Mouse (Mus musculus) midbrain, embryonic 11.5 days (tissue): ENCODE measurements at regions not wholly inside any gene's neighbourhood (a gene's known extent, or its start where the extent isn't known, plus 50 kb on each side); places are given as distances from the start of the nearest gene placed in this dataset.

Experiments used
- ATAC-seq: fragments of 200-750 bp; cut with Nextera tagmentation; 2 replicates; pipeline ENCODE4 v1.8.0; 2017; ENCODE audit warnings: moderate TSS enrichment, moderate library complexity; ENCODE audit not compliant: low FRiP score
- DNase-seq: peaks from one replicate; pipeline ENCODE4 v3.0.0; 2015; ENCODE audit warnings: low spot score; ENCODE audit errors: missing footprints
- H3K27ac ChIP-seq: fragments of 300-500 bp; sonication (generic); 2 replicates; pipeline ENCODE4 v1.5.1; 2014; ENCODE audit warnings: low read depth, low read length
- H3K27me3 ChIP-seq: fragments of 300-500 bp; sonication (generic); 2 replicates; pipeline ENCODE4 v1.6.1; 2014; ENCODE audit warnings: mild to moderate bottlenecking, low read length, moderate library complexity, mixed read lengths; ENCODE audit not compliant: control insufficient read depth, insufficient read depth
- H3K36me3 ChIP-seq: fragments of 300-500 bp; sonication (generic); 2 replicates; pipeline ENCODE4 v1.6.1; 2014; ENCODE audit warnings: mild to moderate bottlenecking, low read length, moderate library complexity, mixed read lengths; ENCODE audit not compliant: control insufficient read depth, insufficient read depth
- H3K4me1 ChIP-seq: fragments of 300-500 bp; sonication (generic); 2 replicates; pipeline ENCODE4 v1.6.1; 2014; ENCODE audit warnings: low read length; ENCODE audit not compliant: control insufficient read depth, insufficient read depth
- H3K4me2 ChIP-seq: fragments of 300-500 bp; sonication (generic); 2 replicates; pipeline ENCODE4 v1.6.1; 2014; ENCODE audit warnings: mild to moderate bottlenecking, moderate library complexity
- H3K4me3 ChIP-seq: fragments of 300-500 bp; sonication (generic); 2 replicates; pipeline ENCODE4 v1.5.1; 2014; ENCODE audit warnings: low read depth, low read length
- H3K9ac ChIP-seq: fragments of 300-500 bp; sonication (generic); 2 replicates; pipeline ENCODE4 v1.6.1; 2014; ENCODE audit warnings: low read length
- H3K9me3 ChIP-seq: fragments of 300-500 bp; sonication (generic); 2 replicates; pipeline ENCODE4 v1.6.1; 2016; ENCODE audit warnings: low read length; ENCODE audit not compliant: control insufficient read depth
- WGBS: fragments of 180-500 bp; shearing (Covaris S2); extraction: QIAGEN DNeasy Blood & Tissue Kit; methylation state at CpG from one replicate; pipeline ENCODE4 v1.1.7; 2014; 5-methylcytosine and 5-hydroxymethylcytosine counted together

- H3K27me3 ChIP-seq, result no peaks in the 10 kb centered on the region
- H3K9ac ChIP-seq, result no peak overlapping the region
- WGBS, result 26% methylated on average over 5 of the region's 5 CpGs
These were observed 122.5 kb upstream of the Tank start for GRCm38 (mm10) chr2:61455902-61456301.

GRCm38 (mm10) chr2:61454729-61455128 lies 123.7 kb upstream of the Tank start:
- Histone ChIP-seq H3K36me3 (no peaks in the 10 kb centered on the region), H3K9ac (no peak overlapping the region), H3K4me3 (no peak overlapping the region), H3K27me3 (no peaks in the 10 kb centered on the region), H3K9me3 (no peaks in the 10 kb centered on the region), H3K4me1 (peaks cover 6% of the 10 kb centered on the region; the same call in 1 of the 2 replicates), H3K27ac (no peak overlapping the region), H3K4me2 (no peak overlapping the region)
- no peak for DNase-seq
- WGBS, result 35% methylated on average over 9 of the region's 9 CpGs
- peak; percentile 38; the same call in 1 of the 2 replicates for ATAC-seq

More at GRCm38 (mm10) chr2:61455902-61456301, 122.5 kb upstream of the Tank start:
- ATAC-seq, result 0 out of 2 replicates have a peak, but pooled peaks have one; percentile 2
- no peak overlapping the region for H3K27ac ChIP-seq
- no peak overlapping the region for H3K4me3 ChIP-seq
- H3K4me1 ChIP-seq, result peaks cover 6% of the 10 kb centered on the region; the same call in 1 of the 2 replicates
- DNase-seq, result peak; percentile 92
- no peak overlapping the region for H3K4me2 ChIP-seq
- H3K36me3 ChIP-seq, result no peaks in the 10 kb centered on the region
- H3K9me3 ChIP-seq, result no peaks in the 10 kb centered on the region

- no peak overlapping the region for H3K9ac ChIP-seq
- WGBS, result 10% methylated on average over 12 of the region's 12 CpGs
- DNase-seq (peak; percentile 99), ATAC-seq (peak; percentile 71)
- no peaks in the 10 kb centered on the region for H3K36me3 ChIP-seq
- peak overlapping the region; percentile 46 for H3K4me2 ChIP-seq
- H3K4me1 ChIP-seq, result peaks cover 6% of the 10 kb centered on the region; the same call in 1 of the 2 replicates
- no peak overlapping the region for H3K27ac ChIP-seq
- no peaks in the 10 kb centered on the region for H3K27me3 ChIP-seq
- H3K4me3 ChIP-seq, result peak overlapping the region; percentile 16; the same call in 1 of the 2 replicates
- no peaks in the 10 kb centered on the region for H3K9me3 ChIP-seq
These were observed 124.1 kb upstream of the Tank start for GRCm38 (mm10) chr2:61454311-61454728.

GRCm38 (mm10) chr2:61453490-61454281 lies 124.7 kb upstream of the Tank start:
- no peak overlapping the region for H3K9ac ChIP-seq
- no peaks in the 10 kb centered on the region for H3K27me3 ChIP-seq
- no peaks in the 10 kb centered on the region for H3K9me3 ChIP-seq
- ATAC-seq, result peak; percentile 47
- 60% methylated on average over 14 of the region's 14 CpGs for WGBS
- peak overlapping the region; percentile 46 for H3K4me2 ChIP-seq
- no peak overlapping the region for H3K27ac ChIP-seq
- no peak for DNase-seq
- peaks cover 6% of the 10 kb centered on the region; the same call in 1 of the 2 replicates for H3K4me1 ChIP-seq
- H3K4me3 ChIP-seq, result peak overlapping the region; percentile 16; the same call in 1 of the 2 replicates
- H3K36me3 ChIP-seq, result no peaks in the 10 kb centered on the region

GRCm38 (mm10) chr2:61452581-61452980 lies 125.8 kb upstream of the Tank start:
- no peak overlapping the region for H3K9ac ChIP-seq
- H3K27me3 ChIP-seq, result no peaks in the 10 kb centered on the region
- H3K9me3 ChIP-seq, result no peaks in the 10 kb centered on the region
- WGBS, result 91% methylated on average over 1 of the region's 1 CpGs
- H3K27ac ChIP-seq, result no peak overlapping the region
- no peaks in the 10 kb centered on the region for H3K36me3 ChIP-seq
- no peak overlapping the region for H3K4me3 ChIP-seq
- no peak for DNase-seq
- H3K4me2 ChIP-seq, result no peak overlapping the region
- peaks cover 6% of the 10 kb centered on the region; the same call in 1 of the 2 replicates for H3K4me1 ChIP-seq
- ATAC-seq, result no peak

GRCm38 (mm10) chr2:61450731-61451130 lies 127.7 kb upstream of the Tank start:
- no peak overlapping the region for H3K9ac ChIP-seq
- no peaks in the 10 kb centered on the region for H3K9me3 ChIP-seq
- no peak overlapping the region for H3K4me2 ChIP-seq
- H3K4me1 ChIP-seq, result peaks cover 6% of the 10 kb centered on the region; the same call in 1 of the 2 replicates
- no peak overlapping the region for H3K4me3 ChIP-seq
- DNase-seq, result no peak
- 86% methylated on average over 3 of the region's 3 CpGs for WGBS
- no peak overlapping the region for H3K27ac ChIP-seq
- H3K36me3 ChIP-seq, result no peaks in the 10 kb centered on the region
- no peaks in the 10 kb centered on the region for H3K27me3 ChIP-seq
- ATAC-seq, result no peak

- DNase-seq (peak; percentile 62), ATAC-seq (no peak)
- Histone ChIP-seq H3K4me2 (no peak overlapping the region), H3K27me3 (no peaks in the 10 kb centered on the region), H3K4me1 (no peaks in the 10 kb centered on the region), H3K4me3 (no peak overlapping the region), H3K27ac (no peak overlapping the region), H3K9ac (no peak overlapping the region), H3K36me3 (no peaks in the 10 kb centered on the region), H3K9me3 (no peaks in the 10 kb centered on the region)
- WGBS, result 83% methylated on average over 3 of the region's 3 CpGs
These were observed 141.8 kb upstream of the Tank start for GRCm38 (mm10) chr2:61436591-61436990.

- no peaks in the 10 kb centered on the region for H3K9me3 ChIP-seq
- ATAC-seq, result no peak
- WGBS, result 97% methylated on average over 7 of the region's 7 CpGs
- no peak overlapping the region for H3K4me3 ChIP-seq
- H3K4me1 ChIP-seq, result no peaks in the 10 kb centered on the region
- H3K27ac ChIP-seq, result no peak overlapping the region
- H3K27me3 ChIP-seq, result no peaks in the 10 kb centered on the region
- H3K36me3 ChIP-seq, result no peaks in the 10 kb centered on the region
- DNase-seq, result no peak
- H3K4me2 ChIP-seq, result no peak overlapping the region
- H3K9ac ChIP-seq, result no peak overlapping the region
These were observed 170.5 kb upstream of the Tank start for GRCm38 (mm10) chr2:61407881-61408280.

- H3K4me2 ChIP-seq, result no peak overlapping the region
- no peaks in the 10 kb centered on the region for H3K27me3 ChIP-seq
- H3K27ac ChIP-seq, result no peak overlapping the region
- H3K9me3 ChIP-seq, result no peaks in the 10 kb centered on the region
- WGBS, result 91% methylated on average over 8 of the region's 8 CpGs
- no peaks in the 10 kb centered on the region for H3K36me3 ChIP-seq
- no peak overlapping the region for H3K9ac ChIP-seq
- ATAC-seq (no peak), DNase-seq (no peak)
- no peak overlapping the region for H3K4me3 ChIP-seq
- H3K4me1 ChIP-seq, result 0 out of 2 replicates have a peak, but pooled peaks cover 2% of the 10 kb centered on the region
These were observed 172.2 kb upstream of the Tank start for GRCm38 (mm10) chr2:61406104-61406751.
